ENCODE assay signal across 27 mouse cellular contexts in the genomic region with DNA sequence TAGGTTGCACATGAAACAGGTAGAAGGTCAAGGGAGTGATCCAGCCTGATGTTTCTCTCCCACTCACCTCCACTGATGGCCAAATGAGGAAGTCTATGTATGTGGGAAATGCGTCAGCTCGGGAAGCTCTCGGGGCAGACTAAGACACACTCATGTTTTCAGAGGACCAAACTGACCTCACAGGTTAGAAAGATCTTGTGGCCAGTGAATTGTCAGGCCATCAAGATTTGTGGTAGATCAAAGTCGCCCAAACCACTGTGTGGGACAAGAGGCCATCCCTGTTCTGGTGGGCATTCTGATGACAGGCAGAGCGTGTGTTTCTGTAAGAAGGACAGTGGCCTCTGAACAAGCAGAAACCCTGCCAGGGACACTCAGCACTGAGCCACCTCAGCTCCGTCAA.
"Had no signal": no experiment of that assay in that cellular context is flagged by ENCODE, and none has a peak within 500 bp of the region (broad histone marks: within the 10 kb centered on the region; RNA-seq: fewer than 3 reads in every experiment).

No protein-coding gene starts in this region.

- H3K9ac ChIP-seq: embryonic facial prominence, embryonic 12.5 days; embryonic facial prominence, embryonic 13.5 days; embryonic facial prominence, embryonic 15.5 days; forebrain, embryonic 12.5 days; forebrain, embryonic 13.5 days; forebrain, embryonic 15.5 days; forebrain, postnatal 0 days had no signal

- H3K9me3 ChIP-seq: embryonic facial prominence, embryonic 10.5 days; embryonic facial prominence, embryonic 12.5 days; embryonic facial prominence, embryonic 13.5 days; embryonic facial prominence, embryonic 15.5 days; forebrain, embryonic 10.5 days; forebrain, embryonic 12.5 days; forebrain, embryonic 13.5 days; forebrain, embryonic 15.5 days; heart, embryonic 10.5 days had no signal

- H3K4me3 ChIP-seq: embryonic facial prominence, embryonic 10.5 days; embryonic facial prominence, embryonic 12.5 days; embryonic facial prominence, embryonic 13.5 days; embryonic facial prominence, embryonic 15.5 days; erythroblast, embryonic 14.5 days; forebrain, embryonic 10.5 days; forebrain, embryonic 12.5 days; forebrain, embryonic 13.5 days; forebrain, embryonic 15.5 days; gastrocnemius, adult 2 months; heart, adult 2 months; heart, embryonic 10.5 days had no signal

- H3K4me2 ChIP-seq: embryonic facial prominence, embryonic 12.5 days; embryonic facial prominence, embryonic 13.5 days; embryonic facial prominence, embryonic 15.5 days; forebrain, embryonic 12.5 days; forebrain, embryonic 13.5 days; forebrain, embryonic 15.5 days had no signal

- ATAC-seq: forebrain, embryonic 13.5 days; forebrain, embryonic 14.5 days; forebrain, embryonic 15.5 days had no signal

- H3K27ac ChIP-seq: embryonic facial prominence, embryonic 10.5 days; embryonic facial prominence, embryonic 12.5 days; embryonic facial prominence, embryonic 13.5 days; embryonic facial prominence, embryonic 15.5 days; forebrain, embryonic 10.5 days; forebrain, embryonic 13.5 days; gastrocnemius, adult 2 months; heart, adult 2 months had no signal

- DNase-seq: cerebellum, adult 2 months; cerebellum, adult 8-10 months; cerebellum, adult 9-10 months; cerebellum, adult 9-11 months; cerebellum, postnatal 10 days; cerebellum, postnatal 14 days; cerebellum, postnatal 25 days; cerebellum, postnatal 36 days; embryo, embryonic 11 days; forebrain, postnatal 0 days; gastrocnemius, adult 2 months; gastrocnemius, postnatal 10 days; gastrocnemius, postnatal 14 days; gastrocnemius, postnatal 25 days; gastrocnemius, postnatal 36 days; heart, adult 2 months had no signal

- H3K4me1 ChIP-seq: forebrain, embryonic 10.5 days had no signal

- H3K27me3 ChIP-seq: embryonic facial prominence, embryonic 12.5 days; embryonic facial prominence, embryonic 13.5 days; embryonic facial prominence, embryonic 15.5 days; forebrain, embryonic 12.5 days; forebrain, embryonic 13.5 days; forebrain, embryonic 15.5 days had no signal

- H3K36me3 ChIP-seq: embryonic facial prominence, embryonic 10.5 days; embryonic facial prominence, embryonic 12.5 days; embryonic facial prominence, embryonic 13.5 days; embryonic facial prominence, embryonic 15.5 days; forebrain, embryonic 10.5 days; forebrain, embryonic 12.5 days; forebrain, embryonic 15.5 days; heart, embryonic 10.5 days had no signal
